Mouse (Mus musculus): ENCODE results near the gene Ercc2.

Gene Ercc2

GRCm38 (mm10) chr7:19359892-19360641, 21.7 kb upstream of the Ercc2 start:
- DNase-seq (ENCODE audit: low spot score), result peak; percentile 70

- DNase-seq (ENCODE audit: low spot score), result peak; percentile 94
Observed at GRCm38 (mm10) chr7:19360944-19361343, 20.9 kb upstream of the Ercc2 start.

GRCm38 (mm10) chr7:19361720-19362119, 20.1 kb upstream of the Ercc2 start:
- peak; percentile 77 for DNase-seq (ENCODE audit: low spot score)

GRCm38 (mm10) chr7:19362276-19362675, 19.5 kb upstream of the Ercc2 start:
- DNase-seq (ENCODE audit: low spot score), result no peak

GRCm38 (mm10) chr7:19363881-19364280, 17.9 kb upstream of the Ercc2 start:
- peak; percentile 74 for DNase-seq (ENCODE audit: low spot score)

- DNase-seq (ENCODE audit: low spot score), result no peak
Observed at GRCm38 (mm10) chr7:19365376-19365775, 16.4 kb upstream of the Ercc2 start.

- DNase-seq (ENCODE audit: low spot score), result peak; percentile 62
Observed at GRCm38 (mm10) chr7:19368380-19368779, 13.4 kb upstream of the Ercc2 start.

- peak; percentile 68 for DNase-seq (ENCODE audit: low spot score)
Observed at GRCm38 (mm10) chr7:19369823-19370425, 11.9 kb upstream of the Ercc2 start.

- DNase-seq (ENCODE audit: low spot score), result no peak
Observed at GRCm38 (mm10) chr7:19373367-19373766, 8.4 kb upstream of the Ercc2 start.

- no peak for DNase-seq (ENCODE audit: low spot score)
Observed at GRCm38 (mm10) chr7:19375368-19375767, 6.4 kb upstream of the Ercc2 start.

GRCm38 (mm10) chr7:19376019-19376418, 5.8 kb upstream of the Ercc2 start:
- DNase-seq (ENCODE audit: low spot score), result no peak

GRCm38 (mm10) chr7:19378049-19378448, 3.8 kb upstream of the Ercc2 start:
- no peak for DNase-seq (ENCODE audit: low spot score)

GRCm38 (mm10) chr7:19382166-19382541, 344 bp downstream of the Ercc2 start:
- DNase-seq (ENCODE audit: low spot score), result no peak

GRCm38 (mm10) chr7:19383708-19384107, 1.9 kb downstream of the Ercc2 start:
- no peak for DNase-seq (ENCODE audit: low spot score)

- DNase-seq (ENCODE audit: low spot score), result no peak
Observed at GRCm38 (mm10) chr7:19388699-19389413, 7.0 kb downstream of the Ercc2 start.

- no peak for DNase-seq (ENCODE audit: low spot score)
Observed at GRCm38 (mm10) chr7:19394484-19394883, 12.7 kb downstream of the Ercc2 start.

GRCm38 (mm10) chr7:19399496-19400280, 17.9 kb downstream of the Ercc2 start:
- peak; percentile 32 for DNase-seq (ENCODE audit: low spot score)

- DNase-seq (ENCODE audit: low spot score), result no peak
Observed at GRCm38 (mm10) chr7:19400946-19401345, 19.1 kb downstream of the Ercc2 start.

- DNase-seq (ENCODE audit: low spot score), result no peak
Observed at GRCm38 (mm10) chr7:19402535-19403112, 20.8 kb downstream of the Ercc2 start.

GRCm38 (mm10) chr7:19403731-19404296, 22.0 kb downstream of the Ercc2 start, which contains the start of gene Klc3:
Klc3 (minus strand) TSS chr7:19404104.
- peak; percentile 61 for DNase-seq (ENCODE audit: low spot score)

GRCm38 (mm10) chr7:19404476-19404875, 22.7 kb downstream of the Ercc2 start, which contains the start of gene Ckm:
Ckm (plus strand) TSS chr7:19404776.
- DNase-seq (ENCODE audit: low spot score), result no peak

Data from embryo, embryonic 10.5 days (tissue).